Mouse (Mus musculus) intestine, embryonic 15.5 days (tissue): Measurements from ENCODE around the gene Lrch4. TPM values are rescaled to one million over a fixed set of nuclear protein-coding genes. Genes with fewer than 3 reads are reported as not detected.
A peak's percentile ranks its signal among the peaks of the same experiment; 100 is the strongest.

Source experiments
- ATAC-seq: fragments of 200-750 bp; cut with Nextera tagmentation; 2 replicates; pipeline ENCODE4 v1.8.0; 2017; ENCODE audit warnings: moderate TSS enrichment, moderate library complexity
- H3K27ac ChIP-seq: fragments of 300-500 bp; sonication (generic); 2 replicates; pipeline ENCODE4 v1.5.1; 2015; ENCODE audit warnings: mild to moderate bottlenecking, inconsistent platforms
- H3K27me3 ChIP-seq: fragments of 300-500 bp; sonication (generic); replicated peaks from 2 replicates; pipeline ENCODE4 v1.6.1; 2015; ENCODE audit warnings: inconsistent platforms
- H3K36me3 ChIP-seq: fragments of 300-500 bp; sonication (generic); 2 replicates; pipeline ENCODE4 v1.6.1; 2015; ENCODE audit warnings: inconsistent platforms
- H3K4me1 ChIP-seq: fragments of 300-500 bp; sonication (generic); replicated peaks from 2 replicates; pipeline ENCODE4 v1.6.1; 2015; ENCODE audit warnings: inconsistent platforms
- H3K4me2 ChIP-seq: fragments of 300-500 bp; sonication (generic); replicated peaks from 2 replicates; pipeline ENCODE4 v1.6.1; 2015; ENCODE audit warnings: mild to moderate bottlenecking, inconsistent platforms
- H3K4me3 ChIP-seq: fragments of 300-500 bp; sonication (generic); replicated peaks from 2 replicates; pipeline ENCODE4 v1.5.1; 2015; ENCODE audit warnings: inconsistent platforms
- H3K9ac ChIP-seq: fragments of 300-500 bp; sonication (generic); 2 replicates; pipeline ENCODE4 v1.6.1; 2015; ENCODE audit warnings: inconsistent platforms
- H3K9me3 ChIP-seq: fragments of 300-500 bp; sonication (generic); 2 replicates; pipeline ENCODE4 v1.6.1; 2016; ENCODE audit warnings: inconsistent platforms
- WGBS: fragments of 180-500 bp; shearing (Covaris S2); methylation state at CpG from one replicate; pipeline ENCODE4 v1.1.7; 2015; 5-methylcytosine and 5-hydroxymethylcytosine counted together
- polyA plus RNA-seq: library from polyadenylated mRNA; unstranded; fragments of >200 nt; fragmentation: Nextera tagmentation; extraction: Ambion mirVana; gene quantifications from 2 replicates; pipeline ENCODE4 v1.2.1, GENCODE M21; 2015

Lrch4 gene
- polyA plus RNA-seq = 34.7 and 36.3 TPM in 2 replicates

- Histone ChIP-seq H3K36me3 (peaks cover 2% of the 10 kb centered on the region), H3K9me3 (no peaks in the 10 kb centered on the region), H3K27me3 (no peaks in the 10 kb centered on the region), H3K9ac (peak within 1 kb of the TSS; percentile 84), H3K4me1 (peaks cover 33% of the 10 kb centered on the region), H3K4me2 (peak within 1 kb of the TSS; percentile 85), H3K4me3 (peak within 1 kb of the TSS; percentile 91), H3K27ac (peak within 1 kb of the TSS; percentile 99)
- ATAC-seq = peak; percentile 96
- 0% methylated on average over 43 of the region's 46 CpGs for WGBS
Observed at GRCm38 (mm10) chr5:137628498-137629305, at the start of gene Lrch4, which contains the start of the genes Fbxo24 and Gm20605. Gene Lrch4 (plus strand): TSS chr5:137629121. Gene Fbxo24 (minus strand): TSS chr5:137629002. Gene Gm20605 (plus strand): TSS chr5:137629175.

DNA sequence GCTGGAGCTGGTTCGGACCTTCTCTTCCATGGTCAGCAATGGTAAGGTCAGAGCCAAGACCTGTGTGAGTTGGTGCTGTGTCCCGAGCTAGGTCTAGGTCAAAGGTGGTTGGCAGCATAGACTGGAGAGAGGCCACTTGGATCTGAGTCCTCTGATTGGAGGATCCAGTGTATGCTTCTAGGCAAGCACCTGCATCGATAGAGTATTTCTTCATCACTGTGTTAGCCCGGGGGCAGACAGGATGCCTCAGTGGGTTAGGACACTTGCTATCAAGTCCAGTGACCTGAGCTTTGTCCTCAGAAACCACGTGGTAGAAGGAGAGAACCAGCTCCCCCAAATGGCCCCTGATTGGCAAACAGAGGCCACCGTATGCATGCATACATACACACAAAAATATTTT is 48.7 kb upstream of the Lrch4 start:
- no peaks in the 10 kb centered on the region for H3K36me3 ChIP-seq
- no peak for ATAC-seq
- 78% methylated on average over 6 of the region's 6 CpGs for WGBS

DNA sequence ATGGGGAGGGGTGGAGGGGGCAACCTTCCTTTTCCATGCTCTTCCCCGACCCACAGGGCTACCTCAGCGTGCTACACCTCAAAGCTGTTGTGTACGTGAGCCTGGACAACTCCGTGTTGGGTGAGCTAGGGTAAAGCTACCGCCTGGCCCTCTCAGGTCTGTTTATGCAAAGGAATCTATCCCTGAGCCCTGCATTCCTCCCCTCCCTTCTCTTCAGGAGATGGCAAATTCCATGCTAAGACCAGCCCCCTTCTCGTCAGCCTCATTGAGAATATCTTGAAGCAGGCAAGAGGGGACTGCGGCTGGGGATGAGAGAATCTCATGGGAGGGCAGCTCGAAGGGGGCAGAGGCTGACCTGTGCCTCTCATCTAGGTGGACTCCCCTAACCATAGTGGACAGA is 46.2 kb upstream of the Lrch4 start:
- no peak overlapping the region for H3K4me3 ChIP-seq
- ATAC-seq = no peak
- H3K27me3 ChIP-seq = peaks cover 14% of the 10 kb centered on the region
- H3K4me2 ChIP-seq = 0 out of 2 replicates have a peak overlapping the region, but pooled peaks have one; percentile 70
- no peak overlapping the region for H3K27ac ChIP-seq
- H3K36me3 ChIP-seq = no peaks in the 10 kb centered on the region
- 28% methylated on average over 8 of the region's 8 CpGs for WGBS
- H3K9ac ChIP-seq = no peak overlapping the region
- no peaks in the 10 kb centered on the region for H3K9me3 ChIP-seq
- no peaks in the 10 kb centered on the region; the same call in 1 of the 2 replicates for H3K4me1 ChIP-seq

More for the DNA sequence above, 48.7 kb upstream of the Lrch4 start:
- no peak overlapping the region for H3K9ac ChIP-seq
- no peaks in the 10 kb centered on the region for H3K9me3 ChIP-seq
- H3K4me3 ChIP-seq = no peak overlapping the region
- no peak overlapping the region for H3K27ac ChIP-seq
- no peak overlapping the region for H3K4me2 ChIP-seq
- H3K4me1 ChIP-seq = no peaks in the 10 kb centered on the region; the same call in 1 of the 2 replicates
- H3K27me3 ChIP-seq = peaks cover 14% of the 10 kb centered on the region

DNA sequence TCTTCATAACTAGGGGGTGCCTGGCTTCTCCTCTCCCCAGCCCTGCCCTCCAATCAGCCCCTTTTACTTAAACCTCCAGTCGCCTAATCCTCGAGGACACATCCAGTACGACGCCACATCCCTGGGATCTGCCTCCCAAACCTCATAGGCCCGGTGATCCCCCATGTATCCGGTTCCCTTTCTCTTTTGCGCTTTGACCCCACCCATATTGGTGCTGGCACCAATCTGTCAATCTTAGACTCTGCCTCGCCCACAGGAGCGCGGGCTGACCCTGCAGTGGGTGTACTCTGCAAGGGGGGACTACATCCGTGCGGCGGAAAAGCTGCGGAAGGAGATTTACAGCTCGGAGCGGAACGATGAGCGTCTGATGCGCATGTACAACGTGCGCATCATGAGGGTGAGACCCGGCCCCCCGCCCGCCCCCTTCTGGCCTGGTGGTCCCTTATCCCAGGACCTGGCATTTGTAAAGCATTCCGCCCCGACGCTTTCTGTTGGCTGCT is 45.2 kb upstream of the Lrch4 start:
- H3K4me3 ChIP-seq = peak overlapping the region; percentile 34
- no peaks in the 10 kb centered on the region; the same call in 1 of the 2 replicates for H3K4me1 ChIP-seq
- no peaks in the 10 kb centered on the region for H3K36me3 ChIP-seq
- H3K9me3 ChIP-seq = no peaks in the 10 kb centered on the region
- H3K4me2 ChIP-seq = peak overlapping the region; percentile 70
- ATAC-seq = peak; percentile 66
- H3K27ac ChIP-seq = 0 out of 2 replicates have a peak overlapping the region, but pooled peaks have one; percentile 6
- H3K9ac ChIP-seq = peak overlapping the region; percentile 45
- H3K27me3 ChIP-seq = peaks cover 14% of the 10 kb centered on the region
- 8% methylated on average over 27 of the region's 27 CpGs for WGBS

DNA sequence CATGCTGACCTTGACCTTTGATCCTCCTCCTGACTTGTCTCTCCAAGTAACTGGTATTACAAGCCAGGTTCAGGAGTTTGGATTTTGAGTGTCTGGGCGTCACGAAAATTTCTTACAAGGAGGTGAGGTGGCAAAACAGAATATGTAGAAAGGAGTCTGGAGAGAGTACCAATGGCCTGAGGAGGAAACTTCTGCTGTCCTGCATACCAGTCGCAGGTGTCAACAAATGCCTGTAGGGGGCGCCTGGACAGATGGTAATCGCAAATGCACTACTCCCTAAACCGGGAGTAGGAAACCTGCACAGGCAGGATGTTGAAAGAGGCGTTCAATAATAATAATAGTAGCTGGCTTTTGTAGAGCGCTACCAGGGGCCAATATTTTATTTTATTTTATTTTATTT is 43.9 kb upstream of the Lrch4 start:
- Histone ChIP-seq H3K27ac (no peak overlapping the region), H3K4me1 (no peaks in the 10 kb centered on the region; the same call in 1 of the 2 replicates), H3K9ac (no peak overlapping the region), H3K4me2 (no peak overlapping the region), H3K9me3 (no peaks in the 10 kb centered on the region), H3K27me3 (peaks cover 14% of the 10 kb centered on the region), H3K36me3 (no peaks in the 10 kb centered on the region), H3K4me3 (no peak overlapping the region)
- ATAC-seq = no peak
- WGBS = 27% methylated on average over 8 of the region's 8 CpGs

DNA sequence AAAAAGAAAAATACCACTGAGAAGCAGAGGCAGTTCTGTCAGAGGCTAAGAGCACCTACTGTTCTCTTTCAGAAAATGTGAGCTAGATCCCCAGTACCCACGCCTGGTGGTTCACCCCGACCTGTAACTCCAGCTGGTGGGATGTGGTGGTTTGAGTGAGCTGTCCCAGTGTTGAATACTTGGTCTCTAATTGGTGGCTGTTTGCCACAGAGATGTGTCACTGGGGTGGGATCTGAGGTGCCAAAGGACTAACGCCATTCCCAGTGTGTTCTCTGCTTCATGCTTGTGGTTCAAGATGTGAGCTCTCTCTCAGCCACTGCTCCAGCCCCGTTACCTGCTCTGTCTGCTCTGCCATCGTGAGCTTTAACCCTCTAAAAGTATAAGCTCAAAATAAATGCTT is 38.4 kb upstream of the Lrch4 start:
- Histone ChIP-seq H3K27ac (no peak overlapping the region), H3K4me2 (no peak overlapping the region), H3K27me3 (no peaks in the 10 kb centered on the region), H3K9me3 (no peaks in the 10 kb centered on the region), H3K4me3 (no peak overlapping the region), H3K9ac (no peak overlapping the region), H3K36me3 (no peaks in the 10 kb centered on the region), H3K4me1 (no peaks in the 10 kb centered on the region)
- ATAC-seq = no peak
- 81% methylated on average over 5 of the region's 5 CpGs for WGBS

- H3K27ac ChIP-seq = no peak overlapping the region
- peaks cover 12% of the 10 kb centered on the region for H3K4me1 ChIP-seq
- H3K36me3 ChIP-seq = no peaks in the 10 kb centered on the region
- H3K27me3 ChIP-seq = no peaks in the 10 kb centered on the region
- no peak for ATAC-seq
- H3K4me3 ChIP-seq = no peak overlapping the region
- H3K9ac ChIP-seq = no peak overlapping the region
- 79% methylated on average over 7 of the region's 7 CpGs for WGBS
- no peaks in the 10 kb centered on the region for H3K9me3 ChIP-seq
- H3K4me2 ChIP-seq = no peak overlapping the region
Observed at GRCm38 (mm10) chr5:137595921-137596320, 33.0 kb upstream of the Lrch4 start.

DNA sequence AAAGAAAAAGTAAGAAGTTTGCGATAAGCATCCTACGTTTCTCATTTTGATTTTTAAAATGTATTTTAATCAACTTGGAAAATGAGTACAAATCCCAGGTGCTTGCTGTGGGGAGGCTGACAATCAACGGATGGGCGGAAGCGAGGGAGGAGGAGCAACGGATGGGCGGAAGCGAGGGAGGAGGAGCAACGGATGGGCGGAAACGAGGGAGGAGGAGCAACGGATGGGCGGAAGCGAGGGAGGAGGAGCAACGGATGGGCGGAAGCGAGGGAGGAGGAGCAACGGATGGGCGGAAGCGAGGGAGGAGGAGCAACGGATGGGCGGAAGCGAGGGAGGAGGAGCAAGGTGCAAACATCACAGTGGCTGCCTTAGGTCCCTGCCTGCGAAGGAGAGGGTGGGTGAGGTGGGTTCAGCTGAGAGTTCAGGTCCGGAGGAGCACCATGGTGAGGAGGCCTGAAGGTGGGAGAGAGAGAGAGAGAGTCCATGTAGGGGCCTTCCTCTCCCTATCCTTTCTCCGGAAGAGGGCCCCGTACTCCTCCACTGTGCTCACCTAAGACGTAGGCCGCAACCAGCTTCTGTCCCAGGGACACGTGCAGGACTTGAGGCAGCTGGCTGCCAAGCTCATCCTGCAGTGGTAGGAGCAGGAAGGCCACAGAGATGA is 32.2 kb upstream of the Lrch4 start:
- H3K36me3 ChIP-seq = no peaks in the 10 kb centered on the region
- H3K4me3 ChIP-seq = peak overlapping the region; percentile 15; the same call in 1 of the 2 replicates
- WGBS = 26% methylated on average over 25 of the region's 30 CpGs
- H3K27ac ChIP-seq = no peak overlapping the region
- no peaks in the 10 kb centered on the region for H3K27me3 ChIP-seq
- peak overlapping the region; percentile 40 for H3K4me2 ChIP-seq
- H3K9ac ChIP-seq = no peak overlapping the region
- H3K4me1 ChIP-seq = peaks cover 12% of the 10 kb centered on the region
- H3K9me3 ChIP-seq = no peaks in the 10 kb centered on the region
- ATAC-seq = no peak

GRCm38 (mm10) chr5:137597625-137598024 is 31.3 kb upstream of the Lrch4 start:
- Histone ChIP-seq H3K4me2 (no peak overlapping the region), H3K4me1 (peaks cover 16% of the 10 kb centered on the region), H3K9me3 (no peaks in the 10 kb centered on the region), H3K9ac (no peak overlapping the region), H3K27me3 (no peaks in the 10 kb centered on the region), H3K4me3 (no peak overlapping the region), H3K27ac (no peak overlapping the region), H3K36me3 (no peaks in the 10 kb centered on the region)
- WGBS = 90% methylated on average over 6 of the region's 6 CpGs
- ATAC-seq = no peak

- Histone ChIP-seq H3K27ac (no peak overlapping the region), H3K4me3 (no peak overlapping the region), H3K9ac (no peak overlapping the region), H3K9me3 (no peaks in the 10 kb centered on the region), H3K27me3 (no peaks in the 10 kb centered on the region), H3K4me1 (peaks cover 17% of the 10 kb centered on the region), H3K4me2 (no peak overlapping the region), H3K36me3 (no peaks in the 10 kb centered on the region)
- no peak for ATAC-seq
- 87% methylated on average over 2 of the region's 2 CpGs for WGBS
Observed at GRCm38 (mm10) chr5:137598100-137598826, 30.7 kb upstream of the Lrch4 start.

DNA sequence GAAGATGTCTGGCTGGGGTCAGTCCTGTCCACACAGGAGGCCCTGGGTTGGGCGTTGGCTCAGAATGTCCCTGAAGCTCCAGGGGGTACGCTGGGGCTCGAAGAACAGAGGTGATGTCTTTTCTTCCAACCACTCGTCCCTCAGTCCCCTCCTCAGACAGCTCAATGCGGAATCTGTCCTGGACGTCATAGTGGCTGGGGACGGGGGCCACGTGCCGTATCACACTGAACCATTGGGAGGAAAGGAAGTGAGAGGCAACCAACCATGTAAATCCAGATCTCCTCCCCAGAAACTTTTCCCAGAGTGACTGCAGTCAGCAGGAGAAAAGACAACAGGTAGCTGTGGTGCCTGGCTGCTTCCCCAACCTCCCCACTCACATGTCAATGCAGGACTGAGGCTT is 29.3 kb upstream of the Lrch4 start:
- no peak for ATAC-seq
- no peaks in the 10 kb centered on the region for H3K27me3 ChIP-seq
- H3K36me3 ChIP-seq = no peaks in the 10 kb centered on the region
- WGBS = 72% methylated on average over 9 of the region's 9 CpGs
- peak overlapping the region; percentile 66 for H3K27ac ChIP-seq
- peaks cover 20% of the 10 kb centered on the region for H3K4me1 ChIP-seq
- H3K9me3 ChIP-seq = no peaks in the 10 kb centered on the region
- H3K4me3 ChIP-seq = peak overlapping the region; percentile 66
- H3K9ac ChIP-seq = peak overlapping the region; percentile 86
- peak overlapping the region; percentile 93 for H3K4me2 ChIP-seq

- peak overlapping the region; percentile 93 for H3K4me2 ChIP-seq
- peak; percentile 58 for ATAC-seq
- H3K9ac ChIP-seq = peak overlapping the region; percentile 86
- H3K9me3 ChIP-seq = no peaks in the 10 kb centered on the region
- peak overlapping the region; percentile 66 for H3K4me3 ChIP-seq
- H3K4me1 ChIP-seq = peaks cover 20% of the 10 kb centered on the region
- WGBS = 1% methylated on average over 19 of the region's 19 CpGs
- H3K36me3 ChIP-seq = no peaks in the 10 kb centered on the region
- H3K27me3 ChIP-seq = no peaks in the 10 kb centered on the region
- peak overlapping the region; percentile 66 for H3K27ac ChIP-seq
Observed at GRCm38 (mm10) chr5:137600281-137600618, 28.7 kb upstream of the Lrch4 start.
